Mouse (Mus musculus) liver, adult 2 months (tissue): ENCODE results near the gene Rpl41.

Experiments used
- CTCF ChIP-seq: fragments of 200-500 bp; IDR thresholded peaks from 2 replicates; pipeline ENCODE4 v1.5.1; 2011; ENCODE audit warnings: low read depth, low read length, control low read depth
- POLR2A ChIP-seq: fragments of 200-500 bp; IDR thresholded peaks from 2 replicates; pipeline ENCODE4 v1.6.1; 2011; ENCODE audit warnings: low read length, control low read depth; ENCODE audit not compliant: insufficient read depth; ENCODE audit errors: extremely low read depth

DNA sequence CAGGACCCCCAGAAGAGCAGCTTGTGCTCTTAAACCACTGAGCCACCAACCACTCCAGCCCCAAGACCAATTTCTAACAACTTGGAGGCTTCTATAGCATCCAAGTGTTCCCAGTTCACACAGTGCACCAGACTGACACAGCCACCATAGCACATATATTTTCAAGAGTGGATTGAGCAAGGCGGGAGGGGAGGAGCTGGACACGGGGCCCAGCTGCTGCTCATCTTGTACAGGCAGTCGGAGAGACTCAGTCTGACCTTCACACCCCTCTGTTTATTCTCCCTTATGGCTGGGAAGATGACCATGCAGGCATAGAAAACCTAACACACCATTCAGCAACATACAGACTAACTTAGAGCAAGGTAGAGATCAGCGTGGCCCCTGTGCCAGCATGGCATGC, 39.3 kb downstream of the Rpl41 start:
- no peak for TF ChIP-seq CTCF
- TF ChIP-seq POLR2A = no peak
